Mouse (Mus musculus): ENCODE measurements around the gene Gm2a. TPM values are rescaled to one million over a fixed set of nuclear protein-coding genes. Genes with fewer than 3 reads are reported as not detected.
"Not testable (repeated sequence)": the region's sequence is repeated elsewhere in the genome, so short reads cannot be mapped to it uniquely, and the experiment has no call there.

Gm2a gene
- polyA plus RNA-seq, 1 experiment from 2014 or later, result 38.5 TPM

DNA sequence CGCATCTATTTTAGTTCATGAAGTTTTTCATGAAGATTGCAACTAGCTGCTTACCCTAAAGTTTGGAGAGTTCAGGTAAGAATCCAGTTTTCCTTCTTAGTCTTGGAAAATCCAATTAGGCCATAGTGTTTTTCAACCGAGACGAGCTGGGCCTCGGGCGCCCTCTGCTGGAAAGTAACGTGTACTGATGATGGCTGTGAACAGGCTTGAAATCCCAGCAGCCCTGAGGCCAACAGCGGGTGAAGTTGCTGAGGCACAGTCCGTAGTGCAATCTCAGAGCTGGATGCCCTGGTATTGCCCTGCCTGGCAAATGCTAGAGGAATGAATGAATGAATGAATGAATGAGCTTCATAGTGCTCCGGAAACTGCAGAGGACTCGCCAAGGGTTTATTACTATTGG, 10.9 kb upstream of the Gm2a start:
- Histone ChIP-seq H3K4me3 (ENCODE audit: low read length) (no peak overlapping the region), H3K27me3 (ENCODE audit: control insufficient read depth, insufficient read depth, low read length) (no peaks in the 10 kb centered on the region), H3K36me3 (ENCODE audit: control insufficient read depth, insufficient read depth) (no peaks in the 10 kb centered on the region), H3K27ac (ENCODE audit: low read length) (no peak overlapping the region), H3K9ac (ENCODE audit: low read length) (no peak overlapping the region), H3K4me1 (ENCODE audit: control insufficient read depth, insufficient read depth, low read length) (peaks cover 16% of the 10 kb centered on the region), H3K9me3 (replicated peaks; ENCODE audit: control insufficient read depth, low read length) (0 out of 2 replicates have a peak, but pooled peaks cover 2% of the 10 kb centered on the region), H3K4me2 (ENCODE audit: low read depth, low read length) (no peak overlapping the region)
- ATAC-seq (replicated peaks; ENCODE audit: extremely low read depth, insufficient read depth, low FRiP score), result no peak
- 5% methylated on average over 10 of the region's 10 CpGs for whole genome bisulfite sequencing

DNA sequence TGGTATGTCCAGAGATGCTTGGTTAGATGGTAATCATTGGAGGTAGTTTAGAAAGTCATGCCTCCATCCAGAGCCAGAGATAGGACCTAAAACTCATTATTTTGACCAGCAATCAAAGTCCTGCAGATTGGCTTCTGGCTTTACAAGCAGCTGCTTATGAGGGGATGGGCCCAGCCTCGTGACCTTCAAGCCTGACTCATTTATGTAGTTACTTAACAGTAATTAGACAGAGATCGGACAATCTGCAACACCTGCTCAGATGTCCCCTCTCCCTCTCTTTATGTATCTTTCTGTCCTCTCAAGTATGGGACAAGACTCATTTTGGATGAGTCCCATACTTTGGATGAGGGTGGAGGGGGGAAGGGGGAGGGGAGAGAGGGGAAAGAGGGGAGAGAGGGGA, 8.0 kb upstream of the Gm2a start:
- Histone ChIP-seq H3K27ac (ENCODE audit: low read length) (no peak overlapping the region), H3K36me3 (ENCODE audit: control insufficient read depth, insufficient read depth) (no peaks in the 10 kb centered on the region), H3K4me1 (ENCODE audit: control insufficient read depth, insufficient read depth, low read length) (peaks cover 7% of the 10 kb centered on the region), H3K9ac (ENCODE audit: low read length) (no peak overlapping the region), H3K4me3 (ENCODE audit: low read length) (no peak overlapping the region), H3K9me3 (replicated peaks; ENCODE audit: control insufficient read depth, low read length) (no peaks in the 10 kb centered on the region), H3K27me3 (ENCODE audit: control insufficient read depth, insufficient read depth, low read length) (no peaks in the 10 kb centered on the region), H3K4me2 (ENCODE audit: low read depth, low read length) (no peak overlapping the region)
- ATAC-seq (replicated peaks; ENCODE audit: extremely low read depth, insufficient read depth, low FRiP score), result no peak
- WGBS, result 84% methylated on average over 2 of the region's 2 CpGs

- WGBS, result 83% methylated on average over 7 of the region's 7 CpGs
- Histone ChIP-seq H3K36me3 (ENCODE audit: control insufficient read depth, insufficient read depth) (no peaks in the 10 kb centered on the region), H3K9ac (ENCODE audit: low read length) (no peak overlapping the region), H3K27ac (ENCODE audit: low read length) (no peak overlapping the region), H3K9me3 (replicated peaks; ENCODE audit: control insufficient read depth, low read length) (no peaks in the 10 kb centered on the region), H3K27me3 (ENCODE audit: control insufficient read depth, insufficient read depth, low read length) (no peaks in the 10 kb centered on the region), H3K4me3 (ENCODE audit: low read length) (no peak overlapping the region), H3K4me1 (ENCODE audit: control insufficient read depth, insufficient read depth, low read length) (peaks cover 5% of the 10 kb centered on the region; the same call in 1 of the 2 replicates), H3K4me2 (ENCODE audit: low read depth, low read length) (no peak overlapping the region)
- no peak for ATAC-seq (replicated peaks; ENCODE audit: extremely low read depth, insufficient read depth, low FRiP score)
Observed at GRCm38 (mm10) chr11:55093096-55093495, 4.8 kb upstream of the Gm2a start.

DNA sequence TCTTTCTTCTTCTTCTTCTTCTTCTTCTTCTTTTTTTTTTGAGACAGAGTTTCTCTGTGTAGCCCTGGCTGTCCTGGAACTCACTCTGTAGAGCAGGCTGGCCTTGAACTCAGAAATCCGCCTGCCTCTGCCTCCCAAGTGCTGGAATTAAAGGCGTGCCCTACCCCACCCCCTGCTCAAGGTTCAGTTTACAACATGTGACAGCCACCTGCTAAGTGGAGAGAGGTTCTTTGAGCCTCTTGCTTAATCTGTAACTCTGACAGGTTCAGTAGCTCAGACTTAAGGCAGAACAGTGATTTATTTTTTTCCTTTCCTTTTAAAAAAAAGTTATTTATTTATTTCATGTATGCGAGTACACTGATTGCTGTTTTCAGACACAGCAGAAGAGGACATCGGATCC, 1.6 kb upstream of the Gm2a start:
- not testable (repeated sequence) for H3K27ac ChIP-seq (ENCODE audit: low read length); H3K9ac ChIP-seq (ENCODE audit: low read length); H3K36me3 ChIP-seq (ENCODE audit: control insufficient read depth, insufficient read depth); H3K4me3 ChIP-seq (ENCODE audit: low read length); H3K27me3 ChIP-seq (ENCODE audit: control insufficient read depth, insufficient read depth, low read length); H3K4me2 ChIP-seq (ENCODE audit: low read depth, low read length); ATAC-seq (replicated peaks; ENCODE audit: extremely low read depth, insufficient read depth, low FRiP score); H3K9me3 ChIP-seq (replicated peaks; ENCODE audit: control insufficient read depth, low read length)
- peaks cover 13% of the 10 kb centered on the region for H3K4me1 ChIP-seq (ENCODE audit: control insufficient read depth, insufficient read depth, low read length)
- WGBS, result 79% methylated on average over 4 of the region's 4 CpGs

DNA sequence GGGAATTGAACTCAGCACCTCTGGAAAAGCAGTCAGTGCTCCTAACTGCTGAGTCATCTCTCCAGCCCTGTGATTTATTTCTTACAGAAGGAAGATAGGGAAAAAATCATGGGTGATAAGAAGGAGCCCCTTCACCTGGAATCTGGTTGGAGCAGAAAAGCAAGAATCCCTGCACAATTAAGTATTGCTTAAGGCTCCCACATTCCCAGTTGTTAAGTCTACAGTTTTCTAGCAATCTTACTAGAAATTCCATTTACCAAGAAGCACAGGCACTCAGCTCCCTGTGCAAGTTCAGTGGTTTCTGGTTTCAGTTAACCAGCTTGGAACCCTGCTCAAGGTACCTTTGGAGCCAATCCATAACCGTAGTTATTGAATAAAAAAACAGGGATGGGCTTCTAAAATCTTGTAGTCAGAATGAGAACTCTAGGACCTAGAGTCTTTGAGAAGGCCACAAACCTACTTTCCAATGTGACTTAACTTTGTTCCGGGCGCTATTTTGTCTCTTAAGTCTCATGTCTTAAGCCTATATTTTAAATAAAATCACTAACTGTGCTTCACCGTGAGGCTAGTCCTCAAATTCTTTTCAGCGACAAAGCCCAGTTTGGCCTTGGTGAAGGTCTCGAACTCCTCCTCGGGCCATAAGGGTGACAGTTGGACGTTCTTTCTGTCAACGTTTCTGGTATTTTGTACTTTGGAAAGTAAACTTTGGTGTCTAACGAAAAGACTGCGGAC, 1.0 kb upstream of the Gm2a start:
- whole genome bisulfite sequencing, result 28% methylated on average over 11 of the region's 11 CpGs
- peaks cover 13% of the 10 kb centered on the region for H3K4me1 ChIP-seq (ENCODE audit: control insufficient read depth, insufficient read depth, low read length)
- H3K27ac ChIP-seq (ENCODE audit: low read length), result peak overlapping the region; percentile 81
- no peak for ATAC-seq (replicated peaks; ENCODE audit: extremely low read depth, insufficient read depth, low FRiP score)
- H3K27me3 ChIP-seq (ENCODE audit: control insufficient read depth, insufficient read depth, low read length), result no peaks in the 10 kb centered on the region
- peak overlapping the region; percentile 63 for H3K9ac ChIP-seq (ENCODE audit: low read length)
- no peaks in the 10 kb centered on the region for H3K36me3 ChIP-seq (ENCODE audit: control insufficient read depth, insufficient read depth)
- H3K9me3 ChIP-seq (replicated peaks; ENCODE audit: control insufficient read depth, low read length), result no peaks in the 10 kb centered on the region
- peak overlapping the region; percentile 66 for H3K4me3 ChIP-seq (ENCODE audit: low read length)
- H3K4me2 ChIP-seq (ENCODE audit: low read depth, low read length), result peak overlapping the region; percentile 78

- Histone ChIP-seq H3K27ac (ENCODE audit: low read length) (peak overlapping the region; percentile 78), H3K9ac (ENCODE audit: low read length) (peak overlapping the region; percentile 78), H3K9me3 (replicated peaks; ENCODE audit: control insufficient read depth, low read length) (no peaks in the 10 kb centered on the region), H3K4me3 (ENCODE audit: low read length) (peak overlapping the region; percentile 66), H3K27me3 (ENCODE audit: control insufficient read depth, insufficient read depth, low read length) (no peaks in the 10 kb centered on the region), H3K4me2 (ENCODE audit: low read depth, low read length) (peak overlapping the region; percentile 78), H3K4me1 (ENCODE audit: control insufficient read depth, insufficient read depth, low read length) (peaks cover 13% of the 10 kb centered on the region), H3K36me3 (ENCODE audit: control insufficient read depth, insufficient read depth) (no peaks in the 10 kb centered on the region)
- ATAC-seq (replicated peaks; ENCODE audit: extremely low read depth, insufficient read depth, low FRiP score), result peak; percentile 34
- 12% methylated on average over 24 of the region's 24 CpGs for WGBS
Observed at GRCm38 (mm10) chr11:55098189-55098915, 437 bp downstream of the Gm2a start.

DNA sequence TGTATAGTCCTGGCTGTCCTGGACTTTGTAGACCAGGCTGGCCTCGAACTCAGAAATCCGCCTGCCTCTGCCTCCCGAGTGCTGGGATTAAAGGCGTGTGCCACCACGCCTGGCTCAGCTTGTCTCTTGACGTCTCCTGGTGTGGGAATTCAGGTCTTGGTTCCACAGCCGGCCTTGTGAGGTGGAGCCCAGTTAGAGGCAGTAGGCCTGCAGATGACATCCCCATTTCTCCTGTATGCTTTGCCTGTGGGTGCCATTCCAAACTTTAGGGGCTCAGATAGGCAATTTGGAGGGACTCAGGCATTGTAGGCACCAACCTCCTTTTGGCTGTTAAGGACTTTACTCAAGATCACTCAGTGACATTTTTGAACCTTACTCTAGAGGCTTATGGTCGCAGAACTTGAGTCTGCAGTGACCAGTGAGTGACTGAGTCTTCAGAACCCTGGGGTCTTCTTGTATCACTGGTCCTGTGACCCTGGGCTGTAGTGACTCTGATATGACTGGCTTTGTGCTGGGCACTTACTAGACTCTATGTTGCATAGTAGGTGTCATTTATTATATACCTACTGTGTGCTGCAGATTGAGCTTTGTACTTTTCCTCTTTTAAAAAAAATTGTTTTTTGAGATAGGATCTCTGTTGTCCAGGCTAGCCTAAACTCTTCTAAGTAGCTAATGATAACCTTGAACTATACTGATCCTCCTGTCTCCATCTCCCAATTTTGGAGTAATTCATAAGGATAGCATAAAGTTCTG, 1.3 kb downstream of the Gm2a start:
- no peak for ATAC-seq (replicated peaks; ENCODE audit: extremely low read depth, insufficient read depth, low FRiP score)
- peaks cover 13% of the 10 kb centered on the region for H3K4me1 ChIP-seq (ENCODE audit: control insufficient read depth, insufficient read depth, low read length)
- 0 out of 2 replicates have a peak overlapping the region, but pooled peaks have one; percentile 17 for H3K9ac ChIP-seq (ENCODE audit: low read length)
- 89% methylated on average over 8 of the region's 8 CpGs for WGBS
- peak overlapping the region; percentile 78 for H3K4me2 ChIP-seq (ENCODE audit: low read depth, low read length)
- H3K27ac ChIP-seq (ENCODE audit: low read length), result no peak overlapping the region
- H3K4me3 ChIP-seq (ENCODE audit: low read length), result no peak overlapping the region; the same call in 1 of the 2 replicates
- no peaks in the 10 kb centered on the region for H3K27me3 ChIP-seq (ENCODE audit: control insufficient read depth, insufficient read depth, low read length)
- H3K9me3 ChIP-seq (replicated peaks; ENCODE audit: control insufficient read depth, low read length), result no peaks in the 10 kb centered on the region
- H3K36me3 ChIP-seq (ENCODE audit: control insufficient read depth, insufficient read depth), result 0 out of 2 replicates have a peak, but pooled peaks cover 2% of the 10 kb centered on the region

DNA sequence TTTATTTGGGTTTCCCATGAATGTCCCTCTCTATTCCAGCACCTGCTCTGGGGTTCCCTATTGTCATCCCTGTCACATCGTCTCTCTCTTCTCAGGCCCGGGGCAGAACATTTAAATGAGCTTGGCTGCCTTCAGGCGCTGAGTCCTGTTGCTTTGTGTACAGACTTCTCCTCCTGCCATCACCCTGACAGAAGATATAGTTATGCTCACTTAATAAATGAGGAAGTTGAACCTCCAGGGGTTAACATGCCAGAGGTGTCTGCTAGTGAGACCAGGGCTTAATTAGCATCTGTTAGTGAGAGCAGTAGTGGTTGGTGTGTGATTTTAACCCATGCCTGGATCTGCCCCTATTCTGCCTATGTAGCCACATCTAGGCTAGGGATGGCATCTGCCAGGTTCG, 2.0 kb downstream of the Gm2a start:
- peaks cover 13% of the 10 kb centered on the region for H3K4me1 ChIP-seq (ENCODE audit: control insufficient read depth, insufficient read depth, low read length)
- no peak overlapping the region for H3K4me2 ChIP-seq (ENCODE audit: low read depth, low read length)
- H3K9me3 ChIP-seq (replicated peaks; ENCODE audit: control insufficient read depth, low read length), result no peaks in the 10 kb centered on the region
- H3K36me3 ChIP-seq (ENCODE audit: control insufficient read depth, insufficient read depth), result 0 out of 2 replicates have a peak, but pooled peaks cover 3% of the 10 kb centered on the region
- WGBS, result 59% methylated on average over 4 of the region's 4 CpGs
- H3K27ac ChIP-seq (ENCODE audit: low read length), result no peak overlapping the region
- no peaks in the 10 kb centered on the region for H3K27me3 ChIP-seq (ENCODE audit: control insufficient read depth, insufficient read depth, low read length)
- no peak overlapping the region for H3K4me3 ChIP-seq (ENCODE audit: low read length)
- no peak for ATAC-seq (replicated peaks; ENCODE audit: extremely low read depth, insufficient read depth, low FRiP score)
- H3K9ac ChIP-seq (ENCODE audit: low read length), result no peak overlapping the region
